Mouse (Mus musculus) cerebellum, adult (tissue): ENCODE measurements around the gene Tex2.
"Not testable (repeated sequence)": the region's sequence is repeated elsewhere in the genome, so short reads cannot be mapped to it uniquely, and the experiment has no call there.

Experiments
- ATAC-seq: cut with Nextera tagmentation; 2 replicates; pipeline ENCODE4 v1.9.2; 2017; ENCODE audit warnings: mild to moderate bottlenecking, moderate library complexity, mixed read lengths; ENCODE audit not compliant: insufficient number of reproducible peaks, low FRiP score, low TSS enrichment

Gene Tex2

GRCm38 (mm10) chr11:106515079-106515745, 98.0 kb downstream of the Tex2 start:
- ATAC-seq: no peak

- ATAC-seq: no peak
Observed at GRCm38 (mm10) chr11:106514446-106514845, 98.8 kb downstream of the Tex2 start.

GRCm38 (mm10) chr11:106513166-106513565, 100.1 kb downstream of the Tex2 start:
- no peak for ATAC-seq

DNA sequence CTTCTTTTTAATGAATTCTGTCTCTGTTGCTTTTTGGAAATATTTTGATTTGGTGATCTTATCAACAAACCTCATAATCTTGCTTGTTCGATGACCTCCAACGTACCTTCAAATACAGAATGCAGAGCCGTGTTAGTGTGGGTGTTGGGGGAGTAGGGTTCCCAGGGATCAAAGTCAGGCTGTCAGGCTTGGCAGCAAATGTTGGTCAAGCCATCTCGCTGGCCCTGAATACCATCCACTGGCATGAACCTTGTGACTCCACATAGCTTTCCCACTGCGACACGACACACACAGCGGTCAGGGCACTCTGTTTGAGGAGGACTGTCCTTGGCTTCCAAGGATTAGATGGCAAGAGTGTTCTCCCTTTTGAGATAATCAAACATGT, 101.2 kb downstream of the Tex2 start:
- no peak for ATAC-seq

DNA sequence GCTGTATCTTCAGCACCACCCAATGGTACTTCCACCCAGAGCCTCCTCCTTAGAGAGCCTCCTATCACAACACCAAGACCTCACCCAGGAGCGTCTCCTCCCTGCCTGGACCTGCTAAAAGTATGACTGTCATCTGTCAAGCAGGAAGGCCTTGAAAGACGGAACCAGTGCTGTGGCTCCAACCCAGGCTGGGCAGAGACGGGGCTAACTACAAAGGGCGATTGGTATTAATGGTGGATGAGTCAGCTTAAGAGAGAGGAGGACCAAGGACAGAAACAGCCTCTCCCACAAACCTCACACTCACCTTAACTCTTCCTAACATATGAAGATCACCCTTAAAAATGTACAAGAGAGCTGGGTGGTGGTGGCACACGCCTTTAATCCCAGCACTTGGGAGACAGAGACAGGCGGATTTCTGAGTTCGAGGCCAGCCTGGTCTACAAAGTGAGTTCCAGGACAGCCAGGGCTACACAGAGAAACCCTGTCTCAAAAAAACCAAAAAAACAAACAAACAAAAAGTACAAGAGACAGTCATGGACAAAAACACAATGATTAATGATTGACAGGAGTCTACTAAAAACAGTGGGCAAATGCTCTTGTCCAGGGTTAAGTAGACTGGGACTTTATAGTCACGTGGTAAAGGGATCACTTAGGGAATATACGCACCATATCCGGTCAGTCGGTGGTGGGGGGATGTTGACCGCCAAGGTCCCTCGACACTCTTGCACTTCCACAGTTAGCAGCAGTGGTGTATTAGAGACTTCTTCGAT, 101.8 kb downstream of the Tex2 start:
- ATAC-seq: no peak

- ATAC-seq: no peak
Observed at GRCm38 (mm10) chr11:106507638-106508037, 105.6 kb downstream of the Tex2 start.

DNA sequence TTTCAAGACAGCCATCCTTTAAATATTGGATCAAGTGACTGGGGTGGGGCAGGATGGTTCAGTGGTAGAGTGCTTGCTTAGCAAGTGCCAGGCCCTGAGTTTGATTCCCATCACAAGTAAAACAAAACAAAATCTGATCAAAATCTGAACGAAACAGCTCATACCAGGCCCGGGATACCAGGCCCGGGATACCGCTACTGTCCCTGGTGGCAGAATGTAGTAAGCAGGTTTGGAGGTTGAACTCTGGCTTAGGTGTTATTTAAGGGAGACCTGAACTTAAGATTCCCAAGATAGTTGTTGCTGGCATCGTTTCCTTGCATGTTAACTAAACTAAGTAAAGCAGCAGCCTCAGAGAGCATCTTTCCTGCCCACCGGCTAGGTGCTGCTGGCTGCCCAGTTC, 107.0 kb downstream of the Tex2 start:
- no peak for ATAC-seq

- no peak for ATAC-seq
Observed at GRCm38 (mm10) chr11:106504129-106504528, 109.1 kb downstream of the Tex2 start.

- no peak for ATAC-seq
Observed at GRCm38 (mm10) chr11:106503425-106503717, 109.9 kb downstream of the Tex2 start.

DNA sequence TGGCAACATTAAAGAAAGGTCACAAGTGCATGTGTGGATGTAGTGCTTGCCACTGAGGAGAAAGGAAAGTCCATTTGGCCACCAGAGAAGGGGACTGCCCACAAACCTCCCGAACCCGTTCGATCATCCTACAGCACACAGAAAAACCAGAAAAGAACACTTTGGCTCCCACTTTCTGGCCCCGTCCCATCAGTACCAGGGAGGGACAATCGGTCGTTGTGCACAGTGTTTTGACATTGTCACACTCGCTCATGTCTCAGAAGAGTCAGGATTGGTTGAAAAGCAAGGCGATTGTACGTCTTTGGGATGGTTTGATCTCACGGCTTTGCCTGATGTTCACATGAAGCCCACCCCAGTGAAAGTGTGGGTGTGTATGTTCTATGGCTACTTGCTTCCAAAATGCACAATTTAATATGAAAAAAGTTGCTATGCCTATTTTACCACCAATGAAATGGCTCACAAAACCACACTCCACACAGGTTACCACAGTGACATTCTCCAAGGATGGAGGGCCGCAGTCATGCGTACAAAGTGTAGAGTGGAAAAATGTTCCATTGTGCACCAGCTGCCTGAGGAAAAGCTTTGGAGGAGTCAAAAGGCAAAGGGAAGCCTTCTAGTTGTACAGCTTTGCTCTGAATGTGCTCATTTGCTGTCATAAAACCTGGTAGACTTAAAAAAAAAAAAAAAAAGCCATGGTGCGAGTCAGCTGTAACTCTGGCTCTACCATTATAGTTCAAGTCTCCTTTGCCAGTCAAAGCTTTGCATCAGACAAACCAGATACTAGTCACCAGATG, 110.4 kb downstream of the Tex2 start:
- ATAC-seq: no peak

DNA sequence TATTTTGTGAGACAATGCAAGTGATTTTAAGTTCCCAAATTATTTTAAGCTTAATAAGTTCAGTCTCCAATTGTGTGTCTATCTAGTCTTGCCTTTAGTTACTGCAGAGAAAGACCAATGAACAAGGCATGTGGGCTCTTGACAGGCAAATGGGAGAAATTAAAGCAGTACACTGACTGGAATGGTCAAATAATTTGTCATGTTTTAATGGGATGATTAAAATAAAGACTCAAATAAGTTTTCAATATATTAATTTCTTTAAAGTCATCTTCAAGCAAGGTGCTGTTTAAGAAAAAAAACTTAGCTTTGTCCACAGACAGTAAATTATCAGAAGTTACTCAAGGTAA, 111.1 kb downstream of the Tex2 start:
- ATAC-seq: no peak

GRCm38 (mm10) chr11:106501308-106502158, 111.7 kb downstream of the Tex2 start:
- peak; percentile 60; the same call in 1 of the 2 replicates for ATAC-seq

DNA sequence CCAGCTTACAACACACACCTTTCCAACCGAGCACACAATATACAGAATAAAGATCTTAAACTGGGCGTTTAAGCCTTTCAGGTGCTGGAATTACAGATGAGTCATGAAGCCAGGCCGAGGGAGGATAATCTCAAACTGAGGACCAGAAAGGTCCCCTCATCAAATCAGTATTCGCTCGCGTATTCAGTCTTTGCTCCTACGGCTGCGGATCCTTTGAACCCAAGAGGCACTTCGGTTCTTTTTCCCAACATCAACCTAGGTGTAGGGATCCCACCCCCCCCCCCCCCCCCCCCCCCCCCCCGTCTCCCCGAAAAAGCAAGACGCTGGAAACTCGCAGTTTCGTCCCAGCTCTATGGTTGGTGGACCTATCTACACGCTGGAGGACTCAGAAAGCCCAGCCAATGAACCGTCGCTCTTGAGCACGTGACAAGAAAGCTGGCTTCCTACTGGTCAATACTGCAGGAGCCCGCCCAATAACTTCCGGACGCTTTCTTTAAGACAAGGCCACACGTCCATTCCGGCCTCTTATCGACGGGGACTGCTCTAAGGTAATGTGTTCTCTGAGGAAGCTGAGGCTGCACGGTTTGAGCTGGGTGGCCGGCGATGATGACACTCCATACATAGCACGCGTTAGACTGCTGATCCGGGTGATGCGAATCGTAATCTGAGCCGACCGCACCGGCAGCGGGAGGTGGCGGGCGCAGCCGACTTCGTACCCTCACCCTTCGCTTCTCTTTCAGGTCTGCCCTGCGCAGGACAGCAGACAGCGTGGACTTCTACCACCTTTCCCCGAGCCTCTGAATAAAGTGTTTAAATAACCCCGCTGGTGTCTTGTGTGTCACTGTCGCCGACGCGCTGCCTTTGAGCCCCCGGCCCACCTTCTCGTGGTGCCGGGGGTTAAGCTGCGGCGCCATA, 112.6 kb downstream of the Tex2 start:
- ATAC-seq: peak; percentile 96

GRCm38 (mm10) chr11:106498739-106499379, 114.4 kb downstream of the Tex2 start:
- ATAC-seq: no peak

GRCm38 (mm10) chr11:106497926-106498325, 115.3 kb downstream of the Tex2 start:
- no peak for ATAC-seq

GRCm38 (mm10) chr11:106497009-106497408, 116.2 kb downstream of the Tex2 start:
- not testable (repeated sequence) for ATAC-seq

- ATAC-seq: no peak
Observed at GRCm38 (mm10) chr11:106492984-106493669, 120.1 kb downstream of the Tex2 start.

DNA sequence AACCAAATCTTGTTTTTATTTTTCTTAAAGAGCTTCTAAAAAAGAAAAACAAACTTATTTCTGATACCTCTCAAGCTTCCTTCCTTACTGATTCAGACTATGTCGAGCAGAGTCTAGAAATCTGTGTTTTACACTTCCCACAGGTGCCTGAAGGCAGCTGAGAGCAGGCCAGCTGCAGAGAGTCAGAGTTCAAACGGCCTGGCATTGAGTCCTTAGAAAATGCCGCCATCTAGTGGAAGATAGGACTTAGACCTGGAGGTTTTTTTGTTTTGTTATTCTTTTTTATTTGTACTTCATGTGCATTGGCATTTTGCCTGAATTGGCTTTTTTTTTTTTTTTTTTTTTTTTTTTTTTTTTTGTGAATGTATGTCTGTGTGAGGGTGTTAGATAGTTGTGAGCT, 121.8 kb downstream of the Tex2 start:
- no peak for ATAC-seq
